Mouse (Mus musculus): ENCODE results near the gene Acrv1.
"Not testable (repeated sequence)": the region's sequence is repeated elsewhere in the genome, so short reads cannot be mapped to it uniquely, and the experiment has no call there.

The Acrv1 gene

DNA sequence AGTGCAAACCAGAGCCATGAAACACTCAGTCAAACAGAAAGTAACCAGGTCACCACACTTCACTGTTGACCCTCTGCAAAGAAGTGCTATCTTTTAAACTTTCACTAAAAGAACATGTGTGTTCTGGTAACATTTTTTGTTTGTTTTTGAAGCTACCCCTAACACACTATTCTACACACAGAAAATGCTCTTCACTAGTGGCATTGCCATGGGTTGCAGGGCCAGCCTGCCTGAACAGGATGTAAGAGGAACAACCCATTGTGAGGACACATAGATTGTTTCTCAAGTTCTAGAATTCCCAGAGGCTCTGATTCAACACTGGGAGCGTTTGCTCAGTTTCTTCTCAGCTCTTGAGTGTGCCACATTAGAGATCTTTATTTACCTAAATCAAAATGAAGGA, at the start of gene Acrv1:
Gene Acrv1, plus strand, starts transcription at position 301 of the 400 bp plus-strand sequence.
- DNase-seq: no peak

DNA sequence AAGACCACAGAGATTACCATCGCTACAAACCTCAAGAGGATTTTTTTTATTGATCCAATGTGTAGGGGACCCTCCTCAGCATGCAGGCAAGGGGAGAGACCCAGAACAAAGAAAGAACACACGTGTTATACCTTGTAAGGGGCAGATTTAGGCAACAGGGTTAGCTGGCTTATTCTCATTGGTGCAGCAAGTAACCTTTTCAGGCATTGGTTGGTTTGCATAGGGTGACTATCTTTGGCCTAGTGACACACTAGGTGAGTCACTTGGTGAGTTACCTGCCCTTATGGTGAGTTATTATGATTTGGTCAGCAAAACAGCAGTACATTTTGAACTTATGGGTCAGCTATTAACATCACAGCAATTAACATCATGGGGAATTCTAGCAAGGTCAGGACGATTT, 49.7 kb upstream of the Acrv1 start, which contains the start of gene A630095E13Rik:
Gene A630095E13Rik, minus strand, starts transcription at position 101 of the 400 bp plus-strand sequence.
- not testable (repeated sequence) for DNase-seq

DNA sequence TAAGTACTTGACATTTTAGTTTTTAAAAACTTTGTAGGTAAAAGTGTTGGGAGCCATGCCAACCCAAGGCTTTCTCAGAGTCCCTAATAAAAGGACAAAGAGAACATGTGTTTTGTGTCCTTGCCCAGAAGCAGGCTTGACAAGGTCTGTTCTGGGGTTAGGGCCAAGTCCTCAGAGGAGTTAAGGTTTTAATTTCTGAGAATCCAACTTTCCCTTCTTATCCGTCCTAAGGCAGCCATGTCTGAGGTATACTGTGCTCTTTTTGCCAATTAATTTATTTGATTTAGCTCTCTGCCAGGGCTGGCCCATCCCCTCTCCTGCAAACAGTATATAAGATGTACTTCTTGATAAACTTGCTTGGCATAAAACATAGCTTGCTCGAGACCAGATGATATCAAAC, 11.6 kb upstream of the Acrv1 start:
- no peak for DNase-seq

DNA sequence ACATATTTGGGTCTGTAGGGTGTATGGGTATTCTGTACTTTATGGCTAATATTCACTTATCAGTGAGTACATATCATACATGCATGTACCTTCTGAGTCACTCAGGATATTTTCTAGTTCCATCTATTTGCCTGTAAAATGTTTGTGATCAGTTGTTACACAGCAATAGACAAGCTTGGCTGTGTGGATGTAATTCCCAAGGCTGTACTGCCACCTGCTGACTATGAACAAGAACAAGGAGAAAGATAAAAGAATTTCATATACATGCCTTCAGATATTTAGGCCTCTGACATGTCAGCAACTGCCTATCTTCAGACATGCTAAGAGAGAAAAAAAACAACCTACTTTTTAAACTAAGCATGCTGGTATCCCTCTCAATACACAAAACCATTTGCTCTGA, 5.7 kb upstream of the Acrv1 start:
- DNase-seq: no peak

DNA sequence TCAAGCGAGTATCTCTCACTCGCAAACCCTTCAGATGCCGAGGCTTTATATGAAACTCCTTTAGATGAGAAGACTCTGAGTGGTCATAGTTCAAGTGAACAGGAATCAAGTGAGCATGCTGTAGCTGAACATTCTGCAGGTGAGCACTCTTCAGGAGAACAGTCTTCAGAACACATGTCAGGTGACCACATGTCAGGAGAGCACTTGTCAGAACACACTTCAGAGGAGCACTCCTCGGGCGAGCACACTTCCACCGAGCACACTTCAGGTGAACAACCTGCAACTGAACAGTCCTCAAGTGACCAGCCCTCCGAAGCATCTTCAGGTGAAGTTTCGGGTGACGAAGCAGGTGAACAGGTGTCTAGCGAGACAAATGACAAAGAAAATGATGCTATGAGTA, 1.3 kb downstream of the Acrv1 start:
- DNase-seq: no peak

DNA sequence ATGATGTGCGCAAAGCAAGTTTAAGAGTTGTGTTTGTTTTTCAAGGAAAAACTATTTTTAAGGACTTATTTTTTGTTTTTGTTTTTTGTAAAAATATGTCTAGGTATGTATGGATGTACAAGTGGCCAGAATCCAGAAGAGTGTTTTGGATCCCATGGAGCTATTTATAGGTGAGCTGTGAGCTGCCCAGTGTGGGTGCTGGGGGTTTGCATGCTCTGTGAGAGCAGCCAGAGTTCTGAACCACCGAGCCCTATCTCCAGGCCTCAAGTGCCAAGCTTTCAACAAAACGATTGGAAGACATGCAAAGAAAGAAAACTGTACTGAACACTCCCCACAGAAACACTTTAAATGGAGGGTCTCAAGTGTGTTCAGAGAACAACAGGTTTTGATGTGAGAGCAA, 12.9 kb downstream of the Acrv1 start:
- no peak for DNase-seq

DNA sequence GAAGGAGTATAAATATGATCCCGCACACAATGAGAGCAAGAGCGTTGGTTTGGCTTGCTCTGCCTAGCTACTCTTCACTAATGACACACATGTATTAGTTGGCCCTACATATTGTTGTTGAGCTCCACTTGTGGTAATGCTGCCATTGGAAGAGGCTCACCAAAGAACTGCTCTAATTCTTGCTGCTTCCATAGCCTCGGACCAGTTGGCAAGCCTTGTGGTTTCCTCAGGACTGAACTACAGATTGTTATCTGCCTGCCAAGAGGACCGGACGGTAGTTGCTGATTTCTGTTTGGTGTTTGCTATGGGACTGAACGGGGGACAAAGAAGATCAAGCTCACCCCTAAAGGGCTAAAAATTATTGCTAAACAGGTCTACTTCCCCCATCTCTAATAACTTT, 14.3 kb downstream of the Acrv1 start:
- no peak for DNase-seq

DNA sequence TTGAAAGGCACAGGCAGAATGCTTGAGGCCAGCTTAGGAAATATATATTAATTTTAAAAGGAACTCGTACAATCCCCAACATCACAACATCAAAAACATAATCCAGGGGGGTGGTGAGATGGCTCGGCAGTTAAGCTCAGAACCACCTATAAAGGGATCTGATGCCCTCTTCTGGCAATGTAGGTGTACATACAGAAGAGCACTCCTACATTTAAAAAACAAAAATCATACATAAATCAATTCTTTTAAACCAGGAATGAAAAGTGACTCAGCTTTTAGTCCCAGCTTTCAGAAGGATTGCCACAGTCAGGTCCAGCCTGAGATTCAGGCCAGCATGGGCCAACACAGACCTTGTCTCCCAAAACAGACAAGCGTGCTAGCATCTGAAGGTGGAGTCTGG, 23.6 kb downstream of the Acrv1 start:
- no peak for DNase-seq

DNA sequence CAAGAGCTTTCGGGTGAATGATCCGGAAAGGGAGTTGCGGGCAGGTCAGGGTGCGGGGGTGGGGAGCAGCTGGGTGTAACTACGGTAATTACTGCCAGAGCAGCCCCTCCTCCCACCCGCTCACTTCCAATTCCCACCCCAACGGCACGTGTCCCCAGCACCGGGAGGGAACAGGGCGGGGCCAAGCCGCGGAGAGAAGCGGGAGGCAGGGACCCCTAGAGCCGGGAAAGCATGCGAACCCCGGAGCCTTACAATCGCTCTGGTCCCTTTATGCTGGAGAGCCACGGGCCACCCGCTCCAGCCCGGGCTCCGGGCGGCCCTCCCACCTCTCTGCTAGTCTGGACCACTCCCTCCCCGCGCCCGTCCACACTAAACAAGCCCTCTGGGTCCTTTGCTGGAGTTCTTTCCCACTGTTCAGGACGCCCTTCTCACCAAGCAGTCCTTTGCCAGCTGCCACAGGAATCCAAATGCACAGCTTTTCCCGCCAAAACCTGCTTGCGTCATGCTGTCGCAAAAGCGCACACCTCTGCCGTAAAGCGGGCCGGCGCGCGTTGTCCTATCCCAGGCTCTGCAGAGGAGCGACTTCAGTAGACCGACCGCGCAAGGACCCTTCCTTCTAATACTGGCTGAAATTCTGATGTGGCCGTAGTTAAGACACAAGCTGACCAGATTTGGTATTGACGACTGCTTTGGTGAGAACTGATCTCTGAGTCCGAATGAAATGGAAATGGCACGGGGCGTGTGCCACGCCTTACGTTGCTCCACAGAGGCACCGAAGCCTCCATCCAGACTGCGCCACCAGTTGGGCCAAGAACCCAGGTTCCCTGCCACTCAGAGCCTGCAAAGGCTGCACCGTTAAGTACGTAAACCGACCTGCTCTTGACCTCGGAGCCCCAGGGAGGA, 33.4 kb downstream of the Acrv1 start:
- DNase-seq: peak; percentile 91

DNA sequence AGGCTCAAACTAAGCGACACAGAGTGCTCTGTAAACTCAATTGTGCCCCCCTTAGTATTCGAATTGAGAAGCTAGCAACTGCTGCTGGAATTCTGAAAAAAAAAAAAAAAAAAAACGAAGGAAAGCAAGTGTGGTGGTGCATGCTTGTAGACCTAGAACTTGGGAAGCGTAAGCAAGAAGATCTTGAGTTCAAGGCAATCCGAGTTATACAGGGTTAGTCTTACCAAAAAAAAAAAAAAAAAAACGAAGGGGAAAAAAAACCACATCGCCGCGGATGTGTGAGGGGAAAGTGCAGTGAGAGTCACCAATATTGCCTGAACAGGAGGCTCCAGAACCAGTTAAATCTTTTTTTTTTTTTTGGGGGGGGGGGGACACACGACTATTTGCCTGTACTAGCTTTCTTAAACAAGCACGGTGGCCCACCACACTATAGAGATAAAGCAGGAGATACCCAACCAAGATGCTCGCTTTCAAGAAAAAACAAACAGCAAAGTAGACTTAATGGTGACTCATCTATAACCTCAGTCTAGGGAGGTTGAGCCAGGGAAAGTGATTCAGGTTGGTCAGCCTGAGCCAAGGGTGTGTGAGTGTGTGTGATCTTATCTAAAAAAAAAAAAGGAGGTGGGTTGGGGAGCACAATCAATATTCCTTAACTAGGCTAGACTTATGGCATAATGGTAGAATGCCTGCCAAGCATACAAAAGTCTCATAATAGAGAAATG, 34.2 kb downstream of the Acrv1 start, which contains the start of gene Chek1:
Gene Chek1, minus strand, starts transcription at position 32 of the 722 bp plus-strand sequence.
- DNase-seq: no peak
